Mouse (Mus musculus): ENCODE data around the gene Popdc3. TPM values are rescaled to one million over a fixed set of nuclear protein-coding genes. Genes with fewer than 3 reads are reported as not detected.

Popdc3 gene
- polyA plus RNA-seq, 1 experiment: not detected

- Histone ChIP-seq H3K27ac (ENCODE audit: insufficient read depth, low read length) (no peak overlapping the region), H3K9me3 (replicated peaks; ENCODE audit: control insufficient read depth, insufficient read depth, low read length, poor library complexity, severe bottlenecking) (no peaks in the 10 kb centered on the region), H3K4me1 (ENCODE audit: control insufficient read depth, insufficient read depth, low read length) (no peaks in the 10 kb centered on the region), H3K27me3 (ENCODE audit: control insufficient read depth, insufficient read depth, low read length, poor library complexity, severe bottlenecking) (no peaks in the 10 kb centered on the region), H3K9ac (ENCODE audit: low read depth, poor library complexity, severe bottlenecking) (no peak overlapping the region), H3K36me3 (ENCODE audit: control insufficient read depth, insufficient read depth, low read length, poor library complexity, severe bottlenecking) (no peaks in the 10 kb centered on the region), H3K4me3 (ENCODE audit: low read depth, low read length) (no peak overlapping the region)
- TF ChIP-seq EP300 (IDR thresholded peaks at IDR 0.05; ENCODE audit: insufficient read depth, low read depth, low read length) (no peak), POLR2A (IDR thresholded peaks at IDR 0.05; ENCODE audit: insufficient read depth, low read length) (no peak), CTCF (IDR thresholded peaks at IDR 0.05; ENCODE audit: low read depth, low read length) (no peak)
Observed at GRCm38 (mm10) chr10:45318922-45319321, 141.0 kb downstream of the Popdc3 start.

- no peak overlapping the region for H3K27ac ChIP-seq (ENCODE audit: insufficient read depth, low read length)
- H3K27me3 ChIP-seq (ENCODE audit: control insufficient read depth, insufficient read depth, low read length, poor library complexity, severe bottlenecking): no peaks in the 10 kb centered on the region
- H3K9ac ChIP-seq (ENCODE audit: low read depth, poor library complexity, severe bottlenecking): no peak overlapping the region
- H3K36me3 ChIP-seq (ENCODE audit: control insufficient read depth, insufficient read depth, low read length, poor library complexity, severe bottlenecking): no peaks in the 10 kb centered on the region
- no peak overlapping the region for H3K4me3 ChIP-seq (ENCODE audit: low read depth, low read length)
- H3K9me3 ChIP-seq (replicated peaks; ENCODE audit: control insufficient read depth, insufficient read depth, low read length, poor library complexity, severe bottlenecking): no peaks in the 10 kb centered on the region
- no peak for TF ChIP-seq EP300 (IDR thresholded peaks at IDR 0.05; ENCODE audit: insufficient read depth, low read depth, low read length)
- no peak for TF ChIP-seq CTCF (IDR thresholded peaks at IDR 0.05; ENCODE audit: low read depth, low read length)
- TF ChIP-seq POLR2A (IDR thresholded peaks at IDR 0.05; ENCODE audit: insufficient read depth, low read length): no peak
- no peaks in the 10 kb centered on the region for H3K4me1 ChIP-seq (ENCODE audit: control insufficient read depth, insufficient read depth, low read length)
Observed at GRCm38 (mm10) chr10:45320296-45320695, 142.4 kb downstream of the Popdc3 start.

GRCm38 (mm10) chr10:45324159-45324558, 146.3 kb downstream of the Popdc3 start:
- no peak overlapping the region for H3K4me3 ChIP-seq (ENCODE audit: low read depth, low read length)
- H3K27me3 ChIP-seq (ENCODE audit: control insufficient read depth, insufficient read depth, low read length, poor library complexity, severe bottlenecking): no peaks in the 10 kb centered on the region
- H3K4me1 ChIP-seq (ENCODE audit: control insufficient read depth, insufficient read depth, low read length): no peaks in the 10 kb centered on the region
- no peak overlapping the region for H3K27ac ChIP-seq (ENCODE audit: insufficient read depth, low read length)
- H3K9ac ChIP-seq (ENCODE audit: low read depth, poor library complexity, severe bottlenecking): no peak overlapping the region
- no peaks in the 10 kb centered on the region for H3K36me3 ChIP-seq (ENCODE audit: control insufficient read depth, insufficient read depth, low read length, poor library complexity, severe bottlenecking)
- TF ChIP-seq POLR2A (IDR thresholded peaks at IDR 0.05; ENCODE audit: insufficient read depth, low read length) (no peak), CTCF (IDR thresholded peaks at IDR 0.05; ENCODE audit: low read depth, low read length) (no peak), EP300 (IDR thresholded peaks at IDR 0.05; ENCODE audit: insufficient read depth, low read depth, low read length) (no peak)
- H3K9me3 ChIP-seq (replicated peaks; ENCODE audit: control insufficient read depth, insufficient read depth, low read length, poor library complexity, severe bottlenecking): no peaks in the 10 kb centered on the region

- H3K9me3 ChIP-seq (replicated peaks; ENCODE audit: control insufficient read depth, insufficient read depth, low read length, poor library complexity, severe bottlenecking): no peaks in the 10 kb centered on the region
- H3K9ac ChIP-seq (ENCODE audit: low read depth, poor library complexity, severe bottlenecking): no peak overlapping the region
- TF ChIP-seq POLR2A (IDR thresholded peaks at IDR 0.05; ENCODE audit: insufficient read depth, low read length) (no peak), CTCF (IDR thresholded peaks at IDR 0.05; ENCODE audit: low read depth, low read length) (no peak), EP300 (IDR thresholded peaks at IDR 0.05; ENCODE audit: insufficient read depth, low read depth, low read length) (no peak)
- H3K27ac ChIP-seq (ENCODE audit: insufficient read depth, low read length): no peak overlapping the region
- H3K4me1 ChIP-seq (ENCODE audit: control insufficient read depth, insufficient read depth, low read length): no peaks in the 10 kb centered on the region
- no peak overlapping the region for H3K4me3 ChIP-seq (ENCODE audit: low read depth, low read length)
- no peaks in the 10 kb centered on the region for H3K36me3 ChIP-seq (ENCODE audit: control insufficient read depth, insufficient read depth, low read length, poor library complexity, severe bottlenecking)
- H3K27me3 ChIP-seq (ENCODE audit: control insufficient read depth, insufficient read depth, low read length, poor library complexity, severe bottlenecking): no peaks in the 10 kb centered on the region; the same call in 1 of the 2 replicates
Observed at GRCm38 (mm10) chr10:45328196-45329000, 150.5 kb downstream of the Popdc3 start.

GRCm38 (mm10) chr10:45334925-45335324, 157.0 kb downstream of the Popdc3 start:
- no peak for TF ChIP-seq EP300 (IDR thresholded peaks at IDR 0.05; ENCODE audit: insufficient read depth, low read depth, low read length)
- no peak for TF ChIP-seq CTCF (IDR thresholded peaks at IDR 0.05; ENCODE audit: low read depth, low read length)
- TF ChIP-seq POLR2A (IDR thresholded peaks at IDR 0.05; ENCODE audit: insufficient read depth, low read length): no peak
- Histone ChIP-seq H3K9me3 (replicated peaks; ENCODE audit: control insufficient read depth, insufficient read depth, low read length, poor library complexity, severe bottlenecking) (no peaks in the 10 kb centered on the region; the same call in 1 of the 2 replicates), H3K4me3 (ENCODE audit: low read depth, low read length) (no peak overlapping the region), H3K9ac (ENCODE audit: low read depth, poor library complexity, severe bottlenecking) (no peak overlapping the region; the same call in 1 of the 2 replicates), H3K27me3 (ENCODE audit: control insufficient read depth, insufficient read depth, low read length, poor library complexity, severe bottlenecking) (peaks cover 12% of the 10 kb centered on the region), H3K4me1 (ENCODE audit: control insufficient read depth, insufficient read depth, low read length) (no peaks in the 10 kb centered on the region), H3K27ac (ENCODE audit: insufficient read depth, low read length) (no peak overlapping the region), H3K36me3 (ENCODE audit: control insufficient read depth, insufficient read depth, low read length, poor library complexity, severe bottlenecking) (no peaks in the 10 kb centered on the region)
